Mouse (Mus musculus) intestine, embryonic 16.5 days (tissue): ENCODE results near the gene Gdf7. TPM values are rescaled to one million over a fixed set of nuclear protein-coding genes. Genes with fewer than 3 reads are reported as not detected.
A peak's percentile ranks its signal among the peaks of the same experiment; 100 is the strongest.

ENCODE experiments used
- ATAC-seq: fragments of 200-750 bp; cut with Nextera tagmentation; 2 replicates; pipeline ENCODE4 v1.8.0; 2017; ENCODE audit warnings: moderate TSS enrichment, moderate library complexity
- H3K27ac ChIP-seq: fragments of 300-500 bp; sonication (generic); 2 replicates; pipeline ENCODE4 v1.5.1; 2014; ENCODE audit warnings: mild to moderate bottlenecking, low read length
- H3K27me3 ChIP-seq: fragments of 300-500 bp; sonication (generic); replicated peaks from 2 replicates; pipeline ENCODE4 v1.6.1; 2014; ENCODE audit warnings: low read length, control low read depth, mixed read lengths; ENCODE audit not compliant: control insufficient read depth, insufficient read depth
- H3K36me3 ChIP-seq: fragments of 300-500 bp; sonication (generic); 2 replicates; pipeline ENCODE4 v1.6.1; 2014; ENCODE audit warnings: low read length, control low read depth; ENCODE audit not compliant: control insufficient read depth, insufficient read depth
- H3K4me1 ChIP-seq: fragments of 300-500 bp; sonication (generic); 2 replicates; pipeline ENCODE4 v1.6.1; 2014; ENCODE audit warnings: low read length, control low read depth, mixed read lengths; ENCODE audit not compliant: control insufficient read depth, insufficient read depth
- H3K4me2 ChIP-seq: fragments of 300-500 bp; sonication (generic); 2 replicates; pipeline ENCODE4 v1.6.1; 2014; ENCODE audit warnings: low read depth, low read length, control low read depth
- H3K4me3 ChIP-seq: fragments of 300-500 bp; sonication (generic); 2 replicates; pipeline ENCODE4 v1.5.1; 2014; ENCODE audit warnings: mild to moderate bottlenecking, low read length
- H3K9ac ChIP-seq: fragments of 300-500 bp; sonication (generic); 2 replicates; pipeline ENCODE4 v1.6.1; 2014; ENCODE audit warnings: low read depth, low read length
- H3K9me3 ChIP-seq: fragments of 300-500 bp; sonication (generic); 2 replicates; pipeline ENCODE4 v1.6.1; 2016; ENCODE audit warnings: low read length, control low read depth; ENCODE audit not compliant: control insufficient read depth
- WGBS: fragments of 180-500 bp; shearing (Covaris S2); extraction: QIAGEN DNeasy Blood & Tissue Kit; methylation state at CpG from one replicate; pipeline ENCODE4 v1.1.7; 2014; 5-methylcytosine and 5-hydroxymethylcytosine counted together
- polyA plus RNA-seq: library from polyadenylated mRNA; unstranded; fragments of >200 nt; fragmentation: Nextera tagmentation; extraction: Ambion mirVana; gene quantifications from 2 replicates; pipeline ENCODE4 v1.2.1, GENCODE M21; 2015

Gene Gdf7
- polyA plus RNA-seq, 1 experiment from 2014 or later = not detected

GRCm38 (mm10) chr12:8320084-8320713 lies 18.4 kb upstream of the Gdf7 start:
- no peaks in the 10 kb centered on the region for H3K9me3 ChIP-seq
- H3K4me2 ChIP-seq = no peak overlapping the region
- no peaks in the 10 kb centered on the region for H3K27me3 ChIP-seq
- H3K27ac ChIP-seq = no peak overlapping the region
- WGBS = 40% methylated on average over 5 of the region's 5 CpGs
- ATAC-seq = peak; percentile 48
- no peak overlapping the region for H3K9ac ChIP-seq
- no peak overlapping the region for H3K4me3 ChIP-seq
- peaks cover 2% of the 10 kb centered on the region for H3K36me3 ChIP-seq
- peaks cover under 1% of the 10 kb centered on the region; the same call in 1 of the 2 replicates for H3K4me1 ChIP-seq

- H3K36me3 ChIP-seq = peaks cover 2% of the 10 kb centered on the region
- no peak overlapping the region for H3K4me3 ChIP-seq
- no peaks in the 10 kb centered on the region for H3K27me3 ChIP-seq
- no peak overlapping the region for H3K9ac ChIP-seq
- H3K9me3 ChIP-seq = no peaks in the 10 kb centered on the region
- ATAC-seq = no peak
- peaks cover 14% of the 10 kb centered on the region for H3K4me1 ChIP-seq
- no peak overlapping the region for H3K27ac ChIP-seq
- H3K4me2 ChIP-seq = no peak overlapping the region
- WGBS = 89% methylated on average over 5 of the region's 5 CpGs
Measured at GRCm38 (mm10) chr12:8316541-8316940, 14.8 kb upstream of the Gdf7 start.

DNA sequence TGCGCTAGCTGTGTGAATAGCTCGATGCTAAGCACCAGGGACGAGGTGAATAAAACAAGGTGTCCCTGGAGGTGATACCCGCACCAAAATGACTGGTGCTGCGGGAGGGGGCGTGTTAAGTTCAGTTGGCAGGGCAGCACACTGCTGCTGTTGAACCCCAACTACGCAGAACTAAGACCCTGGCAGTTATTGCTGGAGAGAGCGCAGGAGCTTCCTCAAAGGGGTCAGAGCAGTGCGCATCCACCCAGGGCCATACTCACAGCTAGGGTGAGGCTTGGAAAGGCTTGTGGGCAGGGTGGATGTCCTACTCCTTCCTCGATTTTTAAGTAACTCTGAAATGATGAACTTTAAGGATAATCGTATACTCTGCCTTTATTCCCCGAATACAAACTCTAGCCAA lies 12.0 kb upstream of the Gdf7 start:
- Histone ChIP-seq H3K9me3 (no peaks in the 10 kb centered on the region), H3K27ac (0 out of 2 replicates have a peak overlapping the region, but pooled peaks have one; percentile 15), H3K4me1 (peaks cover 14% of the 10 kb centered on the region), H3K4me3 (peak overlapping the region; percentile 80), H3K27me3 (peaks cover 11% of the 10 kb centered on the region), H3K4me2 (peak overlapping the region; percentile 83), H3K36me3 (no peaks in the 10 kb centered on the region), H3K9ac (peak overlapping the region; percentile 86)
- peak; percentile 47 for ATAC-seq
- 17% methylated on average over 12 of the region's 12 CpGs for WGBS

DNA sequence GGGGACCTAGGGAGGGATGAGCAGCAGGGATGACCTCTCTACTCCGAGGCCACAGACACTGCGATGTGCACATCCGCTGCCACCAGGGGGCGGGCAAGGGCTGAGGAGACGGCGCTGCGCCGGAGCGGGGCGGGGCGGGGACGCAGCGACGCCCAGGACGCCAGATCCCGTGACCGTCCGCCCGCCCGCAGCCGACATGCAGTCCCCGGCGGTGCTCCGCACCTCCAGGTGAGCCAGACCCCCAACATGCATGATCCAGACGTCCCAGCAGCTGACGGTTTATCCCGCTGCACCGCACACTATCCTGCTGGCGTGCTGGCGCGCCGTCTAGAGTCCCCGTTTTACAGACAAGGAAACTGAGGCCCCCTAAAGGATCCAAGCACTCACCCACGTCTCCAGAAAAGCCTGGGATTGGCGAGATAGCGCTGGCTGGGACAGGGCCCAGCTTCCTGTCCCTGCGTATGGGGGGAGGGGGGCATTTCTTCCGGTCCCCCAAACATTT lies 11.6 kb upstream of the Gdf7 start, which contains the start of gene Hs1bp3:
Gene Hs1bp3, plus strand, starts transcription at position 163 of the 502 bp plus-strand sequence.
- H3K4me2 ChIP-seq = peak within 1 kb of the TSS; percentile 83
- 0 out of 2 replicates have a peak within 1 kb of the TSS, but pooled peaks have one; percentile 15 for H3K27ac ChIP-seq
- H3K27me3 ChIP-seq = peaks cover 11% of the 10 kb centered on the region
- no peaks in the 10 kb centered on the region for H3K36me3 ChIP-seq
- H3K4me1 ChIP-seq = peaks cover 14% of the 10 kb centered on the region
- peak; percentile 89 for ATAC-seq
- no peaks in the 10 kb centered on the region for H3K9me3 ChIP-seq
- H3K9ac ChIP-seq = peak within 1 kb of the TSS; percentile 86
- WGBS = under 1% methylated on average over 38 of the region's 38 CpGs
- H3K4me3 ChIP-seq = peak within 1 kb of the TSS; percentile 80

GRCm38 (mm10) chr12:8312266-8312665 lies 10.5 kb upstream of the Gdf7 start:
- Histone ChIP-seq H3K27me3 (peaks cover 11% of the 10 kb centered on the region), H3K9me3 (no peaks in the 10 kb centered on the region), H3K4me1 (peaks cover 14% of the 10 kb centered on the region), H3K9ac (no peak overlapping the region), H3K36me3 (no peaks in the 10 kb centered on the region), H3K4me3 (no peak overlapping the region), H3K4me2 (no peak overlapping the region), H3K27ac (no peak overlapping the region)
- no peak for ATAC-seq
- 83% methylated on average over 4 of the region's 4 CpGs for WGBS

- no peak overlapping the region for H3K9ac ChIP-seq
- H3K27ac ChIP-seq = no peak overlapping the region
- H3K9me3 ChIP-seq = no peaks in the 10 kb centered on the region
- no peak overlapping the region for H3K4me3 ChIP-seq
- H3K36me3 ChIP-seq = no peaks in the 10 kb centered on the region
- 48% methylated on average over 17 of the region's 17 CpGs for WGBS
- no peak for ATAC-seq
- H3K4me1 ChIP-seq = peaks cover 14% of the 10 kb centered on the region
- H3K27me3 ChIP-seq = peaks cover 14% of the 10 kb centered on the region
- no peak overlapping the region for H3K4me2 ChIP-seq
Measured at GRCm38 (mm10) chr12:8310992-8311391, 9.2 kb upstream of the Gdf7 start.

- 66% methylated on average over 1 of the region's 1 CpGs for WGBS
- Histone ChIP-seq H3K4me3 (no peak overlapping the region), H3K4me2 (no peak overlapping the region), H3K27ac (no peak overlapping the region), H3K4me1 (peaks cover 6% of the 10 kb centered on the region), H3K9ac (no peak overlapping the region), H3K27me3 (peaks cover 45% of the 10 kb centered on the region), H3K36me3 (no peaks in the 10 kb centered on the region), H3K9me3 (no peaks in the 10 kb centered on the region)
- peak; percentile 42 for ATAC-seq
Measured at GRCm38 (mm10) chr12:8306910-8307309, 5.2 kb upstream of the Gdf7 start.

DNA sequence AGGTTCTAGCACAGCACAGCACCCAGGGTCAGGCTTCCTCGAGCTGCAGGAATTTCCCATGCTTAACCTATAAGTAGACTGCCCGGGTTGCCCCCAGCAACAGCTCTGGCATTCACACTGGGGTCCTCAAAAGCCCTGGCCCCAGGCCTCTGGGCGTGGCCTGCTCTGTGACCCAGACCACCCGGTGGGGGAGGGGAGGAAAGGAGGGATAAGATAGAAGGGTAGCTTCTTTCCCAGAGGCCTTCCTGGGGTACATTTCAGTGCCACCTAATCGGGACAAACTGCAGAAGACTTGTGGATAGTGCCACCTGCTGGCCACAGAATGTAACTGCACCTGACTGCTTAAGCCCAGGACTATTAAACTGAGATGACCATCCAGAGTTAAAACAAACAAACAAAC lies 4.7 kb upstream of the Gdf7 start:
- peaks cover 10% of the 10 kb centered on the region for H3K4me1 ChIP-seq
- peaks cover 50% of the 10 kb centered on the region for H3K27me3 ChIP-seq
- no peak overlapping the region for H3K4me3 ChIP-seq
- 0 out of 2 replicates have a peak overlapping the region, but pooled peaks have one; percentile 37 for H3K9ac ChIP-seq
- no peaks in the 10 kb centered on the region for H3K36me3 ChIP-seq
- H3K4me2 ChIP-seq = no peak overlapping the region
- WGBS = 6% methylated on average over 5 of the region's 5 CpGs
- peak; percentile 49 for ATAC-seq
- H3K9me3 ChIP-seq = no peaks in the 10 kb centered on the region
- H3K27ac ChIP-seq = no peak overlapping the region

DNA sequence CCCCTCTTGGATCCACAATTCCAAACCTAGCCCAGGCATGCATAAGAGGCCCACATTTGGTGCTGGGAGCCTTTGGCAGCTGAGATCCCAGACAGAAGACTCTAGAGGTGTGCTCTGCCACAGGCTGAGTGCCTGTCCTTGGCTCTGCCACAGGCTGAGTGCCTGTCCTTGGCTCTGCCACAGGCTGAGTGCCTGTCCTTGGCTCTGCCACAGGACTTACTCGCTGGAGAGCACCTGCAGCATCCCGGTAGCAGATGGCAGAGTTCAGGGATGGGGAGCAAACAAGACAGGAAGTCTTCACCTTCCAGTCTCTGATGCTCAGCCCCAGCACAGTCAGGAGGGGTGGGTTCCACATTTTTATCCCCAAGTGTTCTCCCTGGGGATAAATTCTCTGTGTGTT lies 3.5 kb upstream of the Gdf7 start:
- ATAC-seq = no peak
- 51% methylated on average over 2 of the region's 2 CpGs for WGBS
- H3K4me1 ChIP-seq = peaks cover 11% of the 10 kb centered on the region

More for the DNA sequence above, 3.5 kb upstream of the Gdf7 start:
- Histone ChIP-seq H3K27me3 (peaks cover 55% of the 10 kb centered on the region), H3K9me3 (no peaks in the 10 kb centered on the region), H3K36me3 (no peaks in the 10 kb centered on the region), H3K4me3 (no peak overlapping the region), H3K27ac (no peak overlapping the region), H3K9ac (no peak overlapping the region), H3K4me2 (no peak overlapping the region)
